Mouse (Mus musculus) adipocyte (in vitro differentiated cells): ENCODE results near the gene Rwdd2b.

Source experiments
- DNase-seq: peaks from one replicate; pipeline ENCODE4 v3.0.0-alpha.2; 2016; ENCODE audit warnings: low spot score

Rwdd2b gene

GRCm38 (mm10) chr16:87440184-87440686 is at the start of gene Rwdd2b:
TSS of gene Rwdd2b (minus strand) at chr16:87440573.
- DNase-seq: peak; percentile 97

GRCm38 (mm10) chr16:87488605-87489004 is 48.2 kb upstream of the Rwdd2b start:
- no peak for DNase-seq

GRCm38 (mm10) chr16:87486739-87487138 is 46.4 kb upstream of the Rwdd2b start:
- DNase-seq: no peak

- no peak for DNase-seq
Measured at GRCm38 (mm10) chr16:87484367-87484766, 44.0 kb upstream of the Rwdd2b start.

- no peak for DNase-seq
Measured at GRCm38 (mm10) chr16:87470579-87470978, 30.2 kb upstream of the Rwdd2b start.

- DNase-seq: no peak
Measured at GRCm38 (mm10) chr16:87458752-87459151, 18.4 kb upstream of the Rwdd2b start.

- DNase-seq: peak; percentile 40
Measured at GRCm38 (mm10) chr16:87455180-87455611, 14.8 kb upstream of the Rwdd2b start.

GRCm38 (mm10) chr16:87454419-87455179 is 14.2 kb upstream of the Rwdd2b start, which contains the start of gene Usp16:
TSS of gene Usp16 (plus strand) at chr16:87454703.
- DNase-seq: peak; percentile 94

GRCm38 (mm10) chr16:87453226-87453625 is 12.9 kb upstream of the Rwdd2b start:
- DNase-seq: no peak

- no peak for DNase-seq
Measured at GRCm38 (mm10) chr16:87445528-87445927, 5.2 kb upstream of the Rwdd2b start.

GRCm38 (mm10) chr16:87445110-87445509 is 4.7 kb upstream of the Rwdd2b start:
- DNase-seq: peak; percentile 31

GRCm38 (mm10) chr16:87444071-87444470 is 3.7 kb upstream of the Rwdd2b start:
- DNase-seq: no peak

GRCm38 (mm10) chr16:87443245-87443644 is 2.9 kb upstream of the Rwdd2b start:
- no peak for DNase-seq

- DNase-seq: no peak
Measured at GRCm38 (mm10) chr16:87442291-87442690, 1.9 kb upstream of the Rwdd2b start.

GRCm38 (mm10) chr16:87441089-87441488 is 716 bp upstream of the Rwdd2b start:
- DNase-seq: peak; percentile 42

GRCm38 (mm10) chr16:87438697-87439096 is 1.7 kb downstream of the Rwdd2b start:
- DNase-seq: no peak

- DNase-seq: no peak
Measured at GRCm38 (mm10) chr16:87437096-87437495, 3.3 kb downstream of the Rwdd2b start.

GRCm38 (mm10) chr16:87435411-87436205 is 4.8 kb downstream of the Rwdd2b start:
- no peak for DNase-seq

GRCm38 (mm10) chr16:87434946-87435345 is 5.4 kb downstream of the Rwdd2b start:
- peak; percentile 66 for DNase-seq

GRCm38 (mm10) chr16:87434266-87434665 is 6.1 kb downstream of the Rwdd2b start:
- no peak for DNase-seq

GRCm38 (mm10) chr16:87432033-87432814 is 8.1 kb downstream of the Rwdd2b start, which contains the start of gene Ltn1:
TSS of gene Ltn1 (minus strand) at chr16:87432612.
- peak; percentile 100 for DNase-seq

- DNase-seq: no peak
Measured at GRCm38 (mm10) chr16:87427516-87427915, 12.9 kb downstream of the Rwdd2b start.
